Mouse (Mus musculus) ovary, postnatal 36 days (tissue): Measurements from ENCODE around the gene Hnrnpa1.
"Not testable (repeated sequence)": the region's sequence is repeated elsewhere in the genome, so short reads cannot be mapped to it uniquely, and the experiment has no call there.

Experiments used
- DNase-seq: peaks from one replicate; pipeline ENCODE4 v3.0.0; 2022; ENCODE audit warnings: low spot score, mixed read lengths

Gene Hnrnpa1

DNA sequence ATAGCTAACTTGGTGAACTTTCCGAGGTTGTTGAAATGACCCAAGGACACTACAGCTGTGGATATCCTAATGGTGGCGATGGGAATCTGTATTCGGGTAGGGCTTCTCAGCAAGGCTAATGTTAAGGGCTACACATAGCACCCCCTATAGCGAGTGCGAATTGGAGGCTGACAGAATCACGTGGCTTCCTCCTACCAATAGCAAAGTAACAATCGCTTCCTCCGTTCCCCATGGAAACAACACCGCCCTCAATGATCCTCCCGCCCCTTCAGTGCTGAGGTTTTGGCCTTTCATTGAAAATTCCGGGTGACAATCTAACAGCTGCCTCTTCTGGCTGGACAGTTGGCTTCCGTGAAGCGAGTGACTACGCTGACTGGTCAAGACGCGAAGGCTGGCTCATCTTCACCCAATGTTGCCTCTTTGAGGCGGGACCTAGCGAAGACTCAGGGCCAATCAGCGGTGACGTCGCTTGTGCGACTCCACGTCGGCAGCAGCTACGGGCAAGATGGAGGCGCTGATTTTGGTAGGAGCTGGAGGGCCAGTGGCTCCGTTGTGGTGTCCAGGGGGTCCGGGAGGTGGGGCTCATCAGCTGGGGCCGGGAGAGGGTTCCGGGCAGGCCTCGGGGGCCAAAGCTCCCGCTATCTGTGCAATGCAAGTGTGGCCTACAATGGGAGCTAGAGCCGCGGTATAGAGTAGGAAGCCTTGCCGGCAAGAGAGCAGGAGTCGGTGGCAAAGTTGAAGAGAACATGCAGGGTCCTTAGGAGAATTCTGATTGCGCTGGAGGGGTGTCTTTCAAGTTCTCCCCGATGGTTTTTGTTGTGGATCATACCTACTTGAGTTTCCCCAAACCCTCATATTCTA lies 32.4 kb downstream of the Hnrnpa1 start, which contains the start of gene Copz1:
Copz1 (plus strand) TSS at position 296 of the 861 bp plus-strand sequence.
- peak; percentile 90 for DNase-seq

DNA sequence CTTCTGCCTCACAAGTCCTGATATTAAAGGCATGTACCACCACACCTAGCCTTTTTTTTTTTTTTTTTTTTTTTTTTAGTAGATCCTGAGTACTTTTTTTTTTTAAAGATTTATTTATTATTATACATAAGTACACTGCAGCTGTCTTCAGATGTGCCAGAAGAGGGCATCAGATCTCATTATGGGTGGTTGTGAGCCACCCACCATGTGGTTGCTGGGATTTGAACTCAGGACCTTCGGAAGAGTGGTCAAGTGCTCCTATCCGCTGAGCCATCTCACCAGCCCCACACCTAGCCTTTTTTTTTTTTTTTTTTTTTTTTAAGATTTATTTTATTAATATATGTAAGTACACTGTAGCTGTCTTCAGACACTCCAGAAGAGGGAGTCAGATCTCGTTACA lies 35.7 kb downstream of the Hnrnpa1 start:
- DNase-seq: not testable (repeated sequence)

GRCm38 (mm10) chr15:103277949-103278348 lies 37.7 kb downstream of the Hnrnpa1 start:
- no peak for DNase-seq

DNA sequence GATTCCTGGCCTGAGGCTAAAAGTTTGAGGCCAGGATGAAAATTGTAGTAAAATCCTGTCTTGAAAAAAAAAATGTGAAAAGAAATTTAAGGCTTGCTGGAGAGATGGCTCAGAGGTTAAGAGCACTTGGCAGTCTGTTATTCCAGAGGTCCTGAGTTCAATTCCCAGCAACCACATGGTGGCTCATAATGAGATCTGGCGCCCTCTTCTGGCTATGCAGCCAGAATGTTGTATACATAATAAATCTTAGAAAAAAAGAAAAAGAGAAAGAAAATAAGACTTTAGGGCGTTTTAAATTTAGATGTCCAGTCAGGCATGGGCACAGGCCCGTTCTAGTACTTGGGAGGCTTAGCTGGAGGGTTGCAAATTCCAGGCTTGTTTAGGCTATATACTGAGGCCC lies 39.5 kb downstream of the Hnrnpa1 start:
- DNase-seq: no peak

- DNase-seq: no peak
Measured at GRCm38 (mm10) chr15:103280817-103281464, 40.7 kb downstream of the Hnrnpa1 start.

DNA sequence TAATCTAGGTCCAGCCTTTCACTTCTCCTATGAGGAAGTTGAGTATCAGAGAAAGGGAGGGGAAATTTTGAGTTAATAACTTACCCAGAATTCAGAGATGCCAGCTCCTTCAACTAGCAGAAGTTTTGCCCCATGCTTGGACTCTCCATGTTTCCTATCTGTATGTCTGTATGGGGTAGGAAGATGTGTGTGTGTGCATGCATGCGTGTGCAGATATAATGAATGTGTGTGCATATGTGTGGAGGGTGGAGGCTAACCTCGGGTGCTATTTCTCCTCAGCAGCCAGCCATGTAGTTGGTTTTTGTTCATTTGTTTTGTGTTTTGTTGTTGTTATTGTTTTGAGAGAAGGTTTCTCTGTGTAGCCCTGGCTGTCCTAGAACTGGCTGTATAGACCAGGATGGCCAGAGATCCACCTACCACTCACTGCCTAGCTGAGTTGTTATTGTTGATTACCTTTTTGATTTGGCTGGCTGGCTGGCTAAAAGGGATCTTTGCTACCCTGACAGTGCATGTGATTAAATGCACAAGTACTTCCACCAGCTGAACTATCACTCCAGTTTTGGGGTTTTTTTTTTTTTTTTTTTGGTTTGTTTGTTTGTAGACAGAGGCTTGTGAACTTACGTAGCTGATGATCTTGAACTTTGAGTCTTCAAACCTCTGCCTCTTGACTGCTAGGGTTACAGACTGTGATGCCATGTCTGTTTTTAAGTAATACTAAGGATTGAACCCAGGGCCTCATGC lies 41.4 kb downstream of the Hnrnpa1 start:
- no peak for DNase-seq

GRCm38 (mm10) chr15:103284066-103284465 lies 43.8 kb downstream of the Hnrnpa1 start:
- DNase-seq: no peak

DNA sequence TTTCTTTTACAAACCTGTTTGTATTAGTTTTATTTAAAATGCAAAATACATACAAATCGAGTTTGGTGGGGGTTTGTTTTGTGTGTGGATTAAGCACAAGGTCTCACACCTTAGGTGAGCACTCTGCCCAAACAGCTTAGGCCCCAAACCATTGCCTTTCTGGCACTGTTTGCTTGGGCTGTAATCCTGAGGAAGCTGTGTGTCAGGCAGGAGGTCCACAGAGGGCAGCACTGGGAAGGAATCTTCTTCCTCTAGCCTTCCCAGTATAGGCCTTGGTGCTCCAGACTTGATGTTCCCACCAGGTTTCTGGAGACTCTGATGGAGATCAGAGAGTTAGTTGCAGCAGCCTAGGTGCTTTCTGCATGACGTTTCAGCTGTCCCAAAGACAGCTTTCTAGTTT lies 44.4 kb downstream of the Hnrnpa1 start:
- DNase-seq: no peak

DNA sequence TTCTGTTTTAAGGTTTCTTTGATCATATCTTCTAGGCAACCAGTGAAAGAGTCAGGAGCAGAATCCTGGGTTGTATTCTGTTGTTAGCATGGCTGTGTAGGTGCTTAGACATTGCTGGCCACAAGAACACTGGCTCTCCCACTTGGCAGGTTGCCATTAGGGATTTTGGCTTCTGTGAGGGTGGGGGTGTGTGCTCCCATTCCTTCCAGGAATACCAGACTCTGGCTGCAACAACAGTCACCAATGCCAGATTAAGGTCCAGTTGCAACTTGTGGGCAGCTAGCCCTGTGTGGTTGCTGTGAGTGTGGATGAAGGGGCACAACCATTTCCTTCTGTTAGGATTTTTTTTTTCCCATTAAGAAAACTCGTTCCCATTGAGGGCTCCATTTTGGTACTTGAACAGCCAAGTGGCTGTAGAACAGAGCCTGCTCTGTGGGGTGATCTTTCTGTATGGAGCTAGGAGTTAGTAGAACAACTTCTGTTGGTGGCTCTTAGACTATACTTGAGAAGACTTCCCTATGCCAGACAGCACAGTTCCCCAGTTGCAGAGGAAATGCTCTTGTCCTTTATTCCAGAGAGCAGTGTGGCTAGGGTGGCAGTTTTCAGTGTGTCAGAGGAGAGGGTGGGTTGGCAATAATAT lies 45.7 kb downstream of the Hnrnpa1 start:
- DNase-seq: peak; percentile 46

GRCm38 (mm10) chr15:103289600-103289999 lies 49.4 kb downstream of the Hnrnpa1 start:
- DNase-seq: no peak

DNA sequence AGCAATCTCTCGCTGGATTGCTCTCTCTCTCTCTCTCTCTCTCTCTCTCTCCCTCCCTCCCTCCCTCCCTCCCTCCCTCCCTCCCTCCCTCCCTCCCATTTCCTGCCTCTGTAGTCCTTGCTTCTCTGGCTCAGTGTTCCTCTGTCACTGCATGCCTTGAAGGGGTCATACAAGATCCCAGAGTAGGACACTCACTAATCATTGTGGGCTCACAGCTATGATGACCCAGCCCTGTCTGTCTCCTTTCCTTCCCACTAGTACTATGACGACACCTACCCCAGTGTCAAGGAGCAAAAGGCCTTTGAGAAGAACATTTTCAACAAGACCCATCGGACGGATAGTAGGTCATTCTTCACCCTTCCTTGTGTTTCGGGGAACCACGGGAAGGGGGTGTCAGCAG lies 50.2 kb downstream of the Hnrnpa1 start:
- DNase-seq: no peak

GRCm38 (mm10) chr15:103290843-103291242 lies 50.6 kb downstream of the Hnrnpa1 start:
- no peak for DNase-seq

GRCm38 (mm10) chr15:103292673-103293345 lies 52.6 kb downstream of the Hnrnpa1 start:
- no peak for DNase-seq

GRCm38 (mm10) chr15:103293375-103293774 lies 53.1 kb downstream of the Hnrnpa1 start:
- no peak for DNase-seq

DNA sequence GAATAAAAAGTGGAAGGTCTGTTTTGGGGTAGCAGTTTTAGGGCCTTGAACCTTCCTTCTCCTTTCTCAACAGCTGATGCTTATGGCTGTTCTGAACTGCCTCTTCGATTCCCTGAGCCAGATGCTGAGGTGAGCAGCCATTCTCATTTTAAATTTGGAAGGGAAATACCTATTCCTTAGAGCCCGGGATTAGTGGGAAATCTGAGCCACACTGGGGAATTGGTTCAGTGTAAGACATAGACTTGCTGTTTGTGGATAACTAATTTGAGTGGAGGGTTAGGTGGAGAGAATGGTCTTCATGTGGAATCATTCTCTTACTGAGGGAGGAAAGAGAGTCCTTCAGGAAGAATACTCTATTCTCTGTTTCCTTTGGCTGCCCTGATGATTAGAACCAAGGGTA lies 54.4 kb downstream of the Hnrnpa1 start:
- no peak for DNase-seq

DNA sequence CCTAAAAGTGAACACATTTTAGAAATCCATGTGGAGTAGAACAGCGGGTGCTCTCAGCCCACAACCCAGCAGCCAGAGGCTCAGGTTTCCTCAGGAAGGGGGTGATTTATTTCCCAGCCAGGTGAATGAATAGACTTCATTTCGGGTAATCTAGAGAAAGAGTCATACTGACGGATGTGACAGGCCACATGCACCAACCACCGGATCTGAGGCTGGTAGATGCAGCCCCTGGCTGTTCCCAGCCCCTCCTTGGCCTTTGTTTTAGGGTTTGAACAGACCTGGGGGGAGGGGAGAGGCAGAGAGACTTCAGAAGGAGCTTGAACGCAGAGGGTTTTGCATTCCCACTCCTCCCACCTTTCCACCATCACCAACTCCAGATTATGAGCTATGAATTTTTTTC lies 55.6 kb downstream of the Hnrnpa1 start:
- no peak for DNase-seq
